Mouse (Mus musculus) kidney, postnatal 0 days (tissue): Measurements from ENCODE around the gene Pclo. TPM values are rescaled to one million over a fixed set of nuclear protein-coding genes. Genes with fewer than 3 reads are reported as not detected.
A peak's percentile ranks its signal among the peaks of the same experiment; 100 is the strongest.

Experiments
- ATAC-seq: fragments of 200-750 bp; cut with Nextera tagmentation; replicated peaks from 2 replicates; pipeline ENCODE4 v1.8.0; 2017; ENCODE audit warnings: low read depth, moderate number of reproducible peaks, moderate TSS enrichment, moderate library complexity; ENCODE audit not compliant: low FRiP score
- DNase-seq: peaks from one replicate; pipeline ENCODE4 v3.0.0-alpha.2; 2016; ENCODE audit warnings: low spot score
- H3K27ac ChIP-seq: fragments of 300-500 bp; sonication (generic); 2 replicates; pipeline ENCODE4 v1.5.1; 2014; ENCODE audit warnings: mild to moderate bottlenecking
- H3K27me3 ChIP-seq: fragments of 300-500 bp; sonication (generic); 2 replicates; pipeline ENCODE4 v1.6.1; 2014; ENCODE audit warnings: low read length, mixed read lengths; ENCODE audit not compliant: insufficient read depth
- H3K36me3 ChIP-seq: fragments of 300-500 bp; sonication (generic); 2 replicates; pipeline ENCODE4 v1.6.1; 2014; ENCODE audit warnings: low read length, mixed read lengths; ENCODE audit not compliant: insufficient read depth
- H3K4me1 ChIP-seq: fragments of 300-500 bp; sonication (generic); replicated peaks from 2 replicates; pipeline ENCODE4 v1.6.1; 2014; ENCODE audit warnings: antibody characterized with exemption, low read length, mixed read lengths; ENCODE audit not compliant: insufficient read depth
- H3K4me2 ChIP-seq: fragments of 300-500 bp; sonication (generic); 2 replicates; pipeline ENCODE4 v1.6.1; 2014; ENCODE audit warnings: mild to moderate bottlenecking, low read length, moderate library complexity, mixed read lengths
- H3K4me3 ChIP-seq: fragments of 300-500 bp; sonication (generic); replicated peaks from 2 replicates; pipeline ENCODE4 v1.5.1; 2014; ENCODE audit warnings: low read depth, low read length
- H3K9ac ChIP-seq: fragments of 300-500 bp; sonication (generic); 2 replicates; pipeline ENCODE4 v1.6.1; 2014; ENCODE audit warnings: low read depth, low read length
- H3K9me3 ChIP-seq: fragments of 300-500 bp; sonication (generic); replicated peaks from 2 replicates; pipeline ENCODE4 v1.6.1; 2016; ENCODE audit warnings: low read length, inconsistent platforms, mixed read lengths
- CTCF ChIP-seq: IDR thresholded peaks from 2 replicates; pipeline ENCODE4 v1.5.1; 2016; ENCODE audit warnings: antibody characterized with exemption, low read depth, mild to moderate bottlenecking, moderate library complexity
- WGBS: fragments of 180-500 bp; shearing (Covaris S2); extraction: QIAGEN DNeasy Blood & Tissue Kit; methylation state at CpG from one replicate; pipeline ENCODE4 v1.1.7; 2014; 5-methylcytosine and 5-hydroxymethylcytosine counted together
- polyA plus RNA-seq: library from polyadenylated mRNA; unstranded; fragments of >200 nt; fragmentation: Nextera tagmentation; extraction: Ambion mirVana; gene quantifications from 2 replicates; pipeline ENCODE4 v1.2.1, GENCODE M21; 2015

The Pclo gene
- polyA plus RNA-seq, 1 experiment from 2014 or later: 0.42 TPM

DNA sequence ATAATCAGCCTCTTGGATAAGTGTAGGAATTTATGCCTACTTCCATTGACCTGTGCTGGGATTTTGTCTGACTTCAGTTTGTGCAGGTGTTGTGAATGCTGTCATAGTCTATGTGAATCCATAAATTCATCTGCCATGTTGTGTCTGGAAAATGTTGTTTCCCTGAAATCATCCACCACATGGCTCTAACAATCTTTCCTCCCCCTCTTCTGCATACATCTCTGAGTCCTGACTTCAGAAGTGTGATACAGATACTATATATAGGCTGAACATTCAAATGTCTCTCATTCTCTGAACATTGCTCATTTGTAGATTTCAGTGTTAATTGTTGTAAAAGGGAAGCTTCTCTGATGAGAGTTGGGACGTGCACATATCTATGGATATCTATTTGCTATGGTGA is 147.5 kb downstream of the Pclo start:
- WGBS: 77% methylated on average over 1 of the region's 1 CpGs
- no peak for TF ChIP-seq CTCF
- H3K27me3 ChIP-seq: no peaks in the 10 kb centered on the region
- no peak overlapping the region for H3K27ac ChIP-seq
- H3K9ac ChIP-seq: no peak overlapping the region
- ATAC-seq (no peak), DNase-seq (no peak)
- no peak overlapping the region for H3K4me2 ChIP-seq
- no peaks in the 10 kb centered on the region for H3K9me3 ChIP-seq
- no peaks in the 10 kb centered on the region for H3K4me1 ChIP-seq
- H3K4me3 ChIP-seq: no peak overlapping the region
- H3K36me3 ChIP-seq: no peaks in the 10 kb centered on the region

DNA sequence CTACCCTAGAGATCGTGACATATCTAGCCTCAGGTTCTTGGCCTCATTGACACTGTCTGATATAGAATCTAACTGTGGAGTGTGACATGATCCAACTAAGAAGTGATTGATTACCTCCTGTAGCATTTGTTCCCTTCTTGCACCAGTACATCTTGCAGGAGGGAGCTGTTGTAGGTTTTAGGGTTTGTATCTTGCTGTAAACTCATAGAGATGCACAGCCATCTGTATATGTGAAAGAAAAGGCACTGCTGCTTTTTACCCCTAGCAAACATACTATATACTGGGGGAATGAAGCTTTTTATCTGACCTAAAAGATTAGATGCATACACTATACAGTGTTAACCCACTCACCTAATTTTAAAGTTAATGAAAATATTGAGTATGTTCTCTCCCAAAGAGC is 147.9 kb downstream of the Pclo start:
- H3K4me3 ChIP-seq: no peak overlapping the region
- H3K4me2 ChIP-seq: no peak overlapping the region
- no peaks in the 10 kb centered on the region for H3K27me3 ChIP-seq
- no peak overlapping the region for H3K9ac ChIP-seq
- no peak for TF ChIP-seq CTCF
- H3K9me3 ChIP-seq: no peaks in the 10 kb centered on the region
- 81% methylated on average over 1 of the region's 1 CpGs for WGBS
- no peaks in the 10 kb centered on the region for H3K4me1 ChIP-seq
- ATAC-seq: no peak
- H3K27ac ChIP-seq: no peak overlapping the region
- DNase-seq: no peak
- no peaks in the 10 kb centered on the region for H3K36me3 ChIP-seq

GRCm38 (mm10) chr5:14680419-14680818 is 165.7 kb downstream of the Pclo start:
- no peaks in the 10 kb centered on the region for H3K9me3 ChIP-seq
- ATAC-seq (no peak), DNase-seq (peak; percentile 8)
- no peak for TF ChIP-seq CTCF
- no peak overlapping the region for H3K27ac ChIP-seq
- H3K4me2 ChIP-seq: no peak overlapping the region
- H3K9ac ChIP-seq: no peak overlapping the region
- H3K4me1 ChIP-seq: no peaks in the 10 kb centered on the region
- H3K36me3 ChIP-seq: no peaks in the 10 kb centered on the region
- H3K4me3 ChIP-seq: no peak overlapping the region
- 89% methylated on average over 6 of the region's 6 CpGs for WGBS
- no peaks in the 10 kb centered on the region for H3K27me3 ChIP-seq

DNA sequence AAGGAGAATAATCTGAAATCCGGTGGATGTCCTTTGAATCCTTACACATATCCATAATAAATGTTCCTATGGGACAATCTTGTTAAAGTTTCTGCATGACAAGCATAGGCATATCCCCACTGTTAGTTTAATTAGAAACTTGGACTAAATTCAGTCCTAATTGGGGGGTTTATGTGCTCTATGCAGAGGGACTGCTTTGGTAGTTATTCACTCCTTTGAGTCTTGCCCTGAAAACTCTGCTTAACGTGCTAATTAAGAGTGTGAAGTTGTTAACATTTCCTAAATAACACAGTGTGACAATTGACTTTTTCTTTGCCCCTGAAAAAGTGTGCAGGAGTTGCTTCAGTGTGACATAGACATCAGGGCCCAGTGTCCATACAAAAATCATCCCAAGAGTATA is 177.3 kb downstream of the Pclo start:
- no peak for DNase-seq
- Histone ChIP-seq H3K9ac (no peak overlapping the region), H3K4me1 (no peaks in the 10 kb centered on the region), H3K4me2 (no peak overlapping the region), H3K36me3 (no peaks in the 10 kb centered on the region), H3K4me3 (no peak overlapping the region), H3K9me3 (no peaks in the 10 kb centered on the region), H3K27me3 (no peaks in the 10 kb centered on the region), H3K27ac (no peak overlapping the region)
- 65% methylated on average over 2 of the region's 2 CpGs for WGBS
- ATAC-seq: no peak
- TF ChIP-seq CTCF: no peak

DNA sequence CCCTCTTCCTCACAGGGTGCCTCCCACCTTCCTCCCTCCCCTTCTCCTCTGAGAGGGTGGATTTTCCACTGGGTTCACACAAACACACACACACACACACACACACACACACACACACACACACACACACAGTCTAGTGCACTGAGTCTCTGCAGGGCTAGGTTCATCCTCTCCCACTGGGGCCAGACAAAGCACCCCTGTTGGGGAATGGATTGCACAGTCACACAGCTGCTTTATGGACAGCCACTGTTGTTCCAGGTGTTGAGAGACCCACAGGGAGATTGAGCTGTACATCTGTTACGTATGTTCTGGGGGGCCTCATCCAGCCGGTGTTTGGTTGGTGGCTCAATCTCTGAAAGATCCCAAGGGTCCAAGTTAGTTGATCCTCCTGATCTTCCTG is 182.0 kb downstream of the Pclo start:
- DNase-seq (no peak), ATAC-seq (no peak)
- H3K4me3 ChIP-seq: no peak overlapping the region
- no peak overlapping the region for H3K27ac ChIP-seq
- H3K9me3 ChIP-seq: no peaks in the 10 kb centered on the region
- H3K4me1 ChIP-seq: no peaks in the 10 kb centered on the region
- H3K36me3 ChIP-seq: no peaks in the 10 kb centered on the region
- 64% methylated on average over 2 of the region's 2 CpGs for WGBS
- H3K9ac ChIP-seq: no peak overlapping the region
- no peak for TF ChIP-seq CTCF
- H3K4me2 ChIP-seq: no peak overlapping the region
- no peaks in the 10 kb centered on the region for H3K27me3 ChIP-seq

DNA sequence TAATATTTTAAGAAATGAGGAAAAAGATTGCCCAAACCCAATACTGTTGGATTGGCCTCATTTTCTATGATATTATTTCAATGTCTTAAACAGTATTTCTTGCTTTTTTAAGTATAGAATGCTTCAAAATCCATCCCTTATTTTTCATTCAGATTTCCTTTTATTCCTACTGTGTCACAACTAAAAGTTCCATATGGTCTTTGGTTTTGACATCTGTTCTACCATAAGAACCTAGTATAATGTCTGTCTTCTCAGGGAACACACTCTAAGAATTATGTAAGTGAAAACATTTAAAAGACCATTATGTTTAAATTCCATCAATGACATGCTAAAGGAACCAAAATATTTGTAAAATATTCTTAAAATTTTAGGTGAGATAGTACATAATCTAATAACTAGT is 186.2 kb downstream of the Pclo start:
- no peak overlapping the region for H3K27ac ChIP-seq
- no peaks in the 10 kb centered on the region for H3K27me3 ChIP-seq
- no peak for TF ChIP-seq CTCF
- no peaks in the 10 kb centered on the region for H3K36me3 ChIP-seq
- no peak overlapping the region for H3K9ac ChIP-seq
- no peak overlapping the region for H3K4me3 ChIP-seq
- no peaks in the 10 kb centered on the region for H3K4me1 ChIP-seq
- DNase-seq (no peak), ATAC-seq (no peak)
- H3K9me3 ChIP-seq: no peaks in the 10 kb centered on the region
- no peak overlapping the region for H3K4me2 ChIP-seq

GRCm38 (mm10) chr5:14705423-14705822 is 190.7 kb downstream of the Pclo start:
- Histone ChIP-seq H3K4me1 (no peaks in the 10 kb centered on the region), H3K27me3 (no peaks in the 10 kb centered on the region), H3K9me3 (no peaks in the 10 kb centered on the region), H3K27ac (no peak overlapping the region), H3K4me3 (no peak overlapping the region), H3K36me3 (no peaks in the 10 kb centered on the region), H3K4me2 (no peak overlapping the region), H3K9ac (no peak overlapping the region)
- TF ChIP-seq CTCF: no peak
- 20% methylated on average over 2 of the region's 2 CpGs for WGBS
- ATAC-seq (peak; percentile 54; the same call in 1 of the 2 replicates), DNase-seq (peak; percentile 76)
